Mouse (Mus musculus) ovary, adult 10 weeks (tissue): ENCODE results near the gene Gm10100. TPM values are rescaled to one million over a fixed set of nuclear protein-coding genes. Genes with fewer than 3 reads are reported as not detected.

ENCODE experiments used
- polyA plus RNA-seq: library from polyadenylated mRNA; stranded (reverse); fragments of 350-450 nt; fragmentation: Illumina TruSeq; extraction: RNeasy Lipid Tissue Mini Kit (QIAGEN cat#74804); gene quantifications from one replicate; pipeline ENCODE4 v1.2.3, GENCODE M21; 2014

Gene Gm10100
- not detected for polyA plus RNA-seq

GRCm38 (mm10) chr10:77726186-77726585 lies at the start of gene Gm10100:
Gene Gm10100 (plus strand): TSS chr10:77726486.

DNA sequence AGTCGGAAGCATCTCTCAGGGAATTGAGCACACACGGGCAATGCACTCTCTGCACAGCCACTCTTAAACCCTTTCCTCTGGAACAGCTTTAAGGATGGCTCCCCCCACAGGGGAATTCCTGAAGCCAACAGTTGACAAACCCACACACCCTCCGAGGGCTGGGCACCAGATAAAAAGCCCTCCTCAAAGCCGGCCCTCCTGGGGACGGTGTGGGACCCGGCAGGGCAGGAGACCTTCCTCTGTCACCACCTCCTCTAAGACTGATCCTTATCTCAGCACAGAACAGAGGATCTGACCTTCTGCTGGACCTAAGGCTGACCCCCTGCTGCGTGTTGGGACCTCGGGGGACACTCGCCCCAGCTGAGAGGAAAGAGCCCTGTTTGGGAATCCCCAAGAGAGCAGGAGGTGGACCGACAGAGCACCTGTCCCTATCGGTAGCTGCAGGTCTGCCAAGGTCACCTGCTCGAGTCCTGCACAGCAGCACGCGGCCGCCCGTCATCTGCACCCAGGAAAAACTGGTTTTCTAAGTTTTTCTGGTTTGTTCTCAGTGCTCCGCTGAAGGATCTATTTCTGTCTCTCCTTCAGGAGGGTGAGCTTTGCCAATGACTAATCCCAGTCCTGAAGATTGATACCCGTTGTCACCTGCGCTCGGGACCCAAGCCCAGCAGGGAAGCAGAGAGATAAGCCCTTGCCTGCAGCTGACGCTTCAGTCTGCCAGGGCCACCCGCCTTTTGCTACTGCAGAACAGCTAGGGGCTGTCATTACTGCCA lies 40.2 kb upstream of the Gm10100 start, which contains the start of gene Tspear:
Gene Tspear (plus strand): TSS at position 675 of the 770 bp plus-strand sequence.

DNA sequence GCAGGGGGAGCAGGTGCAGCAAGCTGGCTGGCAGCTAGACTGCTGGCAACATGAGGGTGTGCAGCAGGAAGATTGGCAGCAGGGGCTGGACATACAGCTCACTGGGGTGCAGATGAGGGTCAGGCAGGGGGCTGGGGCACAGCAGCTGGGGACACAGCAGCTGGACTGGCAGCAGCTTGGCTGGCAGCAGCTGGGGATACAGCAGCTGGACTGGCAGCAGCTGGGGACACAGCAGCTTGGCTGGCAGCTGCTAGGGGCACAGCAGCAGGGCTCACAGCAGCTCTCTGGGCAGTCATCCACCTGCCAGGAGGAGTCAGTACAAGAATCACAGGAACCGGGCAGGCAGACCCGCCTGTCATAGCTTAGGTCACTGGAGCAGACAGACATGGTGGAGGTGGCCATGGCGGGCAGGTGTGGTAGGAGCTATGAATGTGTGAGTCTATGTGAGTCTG lies 35.9 kb upstream of the Gm10100 start, which contains the start of gene Gm19402:
Gene Gm19402 (minus strand): TSS at position 402 of the 452 bp plus-strand sequence.

GRCm38 (mm10) chr10:77697133-77697532 lies 29.2 kb upstream of the Gm10100 start, which contains the start of gene Gm9508:
Gene Gm9508 (minus strand): TSS chr10:77697233.

GRCm38 (mm10) chr10:77706326-77706725 lies 20.0 kb upstream of the Gm10100 start, which contains the start of gene Gm10272:
Gene Gm10272 (plus strand): TSS chr10:77706626.

GRCm38 (mm10) chr10:77711157-77711556 lies 15.1 kb upstream of the Gm10100 start, which contains the start of gene Gm10024:
Gene Gm10024 (plus strand): TSS chr10:77711457.

GRCm38 (mm10) chr10:77715507-77715906 lies 10.8 kb upstream of the Gm10100 start, which contains the start of gene Gm10142:
Gene Gm10142 (plus strand): TSS chr10:77715807.

GRCm38 (mm10) chr10:77720299-77720698 lies 6.0 kb upstream of the Gm10100 start, which contains the start of gene Krtap12-1:
Gene Krtap12-1 (plus strand): TSS chr10:77720599.

DNA sequence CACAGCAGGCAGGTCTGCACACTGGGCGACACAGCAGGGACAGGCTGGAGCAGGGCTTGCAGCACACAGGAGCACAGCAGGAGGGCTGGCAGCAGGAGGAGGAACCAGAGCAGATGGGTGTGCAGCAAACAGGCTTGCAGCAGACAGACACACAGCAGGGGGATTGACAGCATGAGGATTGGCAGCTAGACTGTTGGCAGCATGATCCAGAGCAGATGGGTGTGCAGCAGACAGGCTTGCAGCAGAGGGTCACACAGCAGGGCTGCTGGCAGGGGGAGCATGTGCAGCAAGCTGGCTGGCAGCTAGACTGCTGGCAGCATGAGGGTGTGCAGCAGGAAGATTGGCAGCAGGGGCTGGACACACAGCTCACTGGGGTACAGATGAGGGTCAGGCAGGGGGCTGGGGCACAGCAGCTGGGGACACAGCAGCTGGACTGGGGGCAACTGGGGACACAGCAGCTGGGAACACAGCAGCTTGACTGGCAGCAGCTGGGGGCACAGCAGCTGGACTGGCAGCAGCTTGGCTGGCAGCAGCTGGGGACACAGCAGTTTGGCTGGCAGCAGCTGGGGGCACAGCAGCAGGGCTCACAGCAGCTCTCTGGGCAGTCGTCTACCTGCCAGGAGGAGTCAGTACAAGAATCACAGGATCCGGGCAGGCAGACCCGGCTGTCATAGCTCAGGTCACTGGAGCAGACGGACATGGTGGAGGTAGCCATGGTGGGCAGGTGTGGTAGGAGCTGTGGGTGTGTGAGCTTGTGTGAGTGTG lies 15.8 kb downstream of the Gm10100 start, which contains the start of gene Gm18596:
Gene Gm18596 (minus strand): TSS at position 715 of the 765 bp plus-strand sequence.

DNA sequence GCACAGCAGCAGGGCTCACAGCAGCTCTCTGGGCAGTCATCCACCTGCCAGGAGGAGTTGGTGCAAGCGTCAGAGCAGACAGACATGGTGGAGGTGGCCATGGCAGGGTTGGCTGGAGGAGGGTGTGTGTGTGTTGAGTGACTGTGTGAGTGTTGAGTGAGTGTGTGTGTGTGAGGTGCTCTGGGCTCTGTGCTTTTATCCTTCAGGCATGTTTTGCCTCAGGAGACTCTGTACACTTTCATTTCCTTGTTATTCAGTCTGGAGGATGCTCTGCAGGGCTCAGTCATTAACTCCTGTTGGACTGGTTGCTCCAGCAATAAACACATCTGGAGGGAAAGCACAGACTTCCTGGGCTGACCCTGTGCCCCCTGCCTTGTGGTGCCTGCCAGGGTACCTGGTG lies 25.0 kb downstream of the Gm10100 start, which contains the start of gene Gm9736:
Gene Gm9736 (minus strand): TSS at position 101 of the 400 bp plus-strand sequence.

GRCm38 (mm10) chr10:77759582-77759981 lies 33.3 kb downstream of the Gm10100 start, which contains the start of gene Gm3233:
Gene Gm3233 (minus strand): TSS chr10:77759682.

GRCm38 (mm10) chr10:77771225-77771624 lies 44.9 kb downstream of the Gm10100 start, which contains the start of gene Gm3238:
Gene Gm3238 (minus strand): TSS chr10:77771325.

Other genes with a start within 250 kb of the Gm10100 start
- gene Fam207a, start 210.7 kb upstream of the Gm10100 start, polyA plus RNA-seq = 0.68 TPM
- 3.1 TPM for gene Itgb2, start 196.2 kb upstream of the Gm10100 start, polyA plus RNA-seq
- gene Pttg1ip, start 144.8 kb upstream of the Gm10100 start, polyA plus RNA-seq = 132 TPM
- 91.3 TPM for gene Sumo3, start 120.4 kb upstream of the Gm10100 start, polyA plus RNA-seq
- gene Gm49325, start 120.3 kb upstream of the Gm10100 start, polyA plus RNA-seq = 1.9 TPM
- 6.0 TPM for gene Ube2g2, start 104.2 kb upstream of the Gm10100 start, polyA plus RNA-seq
- gene Tspear, start 39.9 kb upstream of the Gm10100 start, polyA plus RNA-seq = not detected
- gene Gm19402, start 35.7 kb upstream of the Gm10100 start, polyA plus RNA-seq = not detected
- gene Gm9508, start 29.3 kb upstream of the Gm10100 start, polyA plus RNA-seq = not detected
- not detected for gene Gm10272, start 19.9 kb upstream of the Gm10100 start, polyA plus RNA-seq
- gene Gm10024, start 15.0 kb upstream of the Gm10100 start, polyA plus RNA-seq = not detected
- gene Gm10142, start 10.7 kb upstream of the Gm10100 start, polyA plus RNA-seq = not detected
- gene Krtap12-1, start 5.9 kb upstream of the Gm10100 start, polyA plus RNA-seq = not detected
- gene Gm18596, start 16.2 kb downstream of the Gm10100 start, polyA plus RNA-seq = not detected
- gene Gm9736, start 24.9 kb downstream of the Gm10100 start, polyA plus RNA-seq = not detected
- not detected for gene Gm3233, start 33.2 kb downstream of the Gm10100 start, polyA plus RNA-seq
- not detected for gene Gm3238, start 44.8 kb downstream of the Gm10100 start, polyA plus RNA-seq
- gene Gm7138, start 50.5 kb downstream of the Gm10100 start, polyA plus RNA-seq = not detected
- not detected for gene Gm3250, start 56.1 kb downstream of the Gm10100 start, polyA plus RNA-seq
- gene Gm7137, start 61.7 kb downstream of the Gm10100 start, polyA plus RNA-seq = not detected
- not detected for gene Gm9639, start 68.6 kb downstream of the Gm10100 start, polyA plus RNA-seq
- gene Gm19668, start 72.6 kb downstream of the Gm10100 start, polyA plus RNA-seq = not detected
- gene Gm9507, start 85.4 kb downstream of the Gm10100 start, polyA plus RNA-seq = not detected
- not detected for gene Gm2696, start 88.2 kb downstream of the Gm10100 start, polyA plus RNA-seq
- gene Krtap10-4, start 100.6 kb downstream of the Gm10100 start, polyA plus RNA-seq = not detected
- not detected for gene Krtap10-10, start 109.5 kb downstream of the Gm10100 start, polyA plus RNA-seq
- gene Gm36176, start 120.3 kb downstream of the Gm10100 start, polyA plus RNA-seq = not detected
- gene Gm10318, start 126.4 kb downstream of the Gm10100 start, polyA plus RNA-seq = not detected
- not detected for gene Gm3285, start 135.5 kb downstream of the Gm10100 start, polyA plus RNA-seq
- 0.71 TPM for gene Lrrc3, start 176.1 kb downstream of the Gm10100 start, polyA plus RNA-seq
- gene Trpm2, start 244.1 kb downstream of the Gm10100 start, polyA plus RNA-seq = not detected